Mouse (Mus musculus) brown adipose tissue, adult 24 weeks (tissue): ENCODE results near the gene Kidins220. TPM values are rescaled to one million over a fixed set of nuclear protein-coding genes. Genes with fewer than 3 reads are reported as not detected.
A peak's percentile ranks its signal among the peaks of the same experiment; 100 is the strongest.

ENCODE experiments used
- H3K27ac ChIP-seq: fragments of 200-500 bp; replicated peaks from 2 replicates; pipeline ENCODE4 v1.5.1; 2012; ENCODE audit warnings: low read depth, mild to moderate bottlenecking, low read length
- H3K4me1 ChIP-seq: fragments of 200-500 bp; 2 replicates; pipeline ENCODE4 v1.6.1; 2012; ENCODE audit warnings: low read length, mixed read lengths; ENCODE audit not compliant: control insufficient read depth, insufficient read depth, insufficient read length
- H3K4me3 ChIP-seq: fragments of 200-500 bp; 2 replicates; pipeline ENCODE4 v1.5.1; 2012; ENCODE audit warnings: low read depth, mild to moderate bottlenecking, low read length, moderate library complexity; ENCODE audit not compliant: insufficient read depth
- polyA plus RNA-seq: library from polyadenylated mRNA; stranded (reverse); fragments of >200 nt; gene quantifications from 2 replicates; pipeline ENCODE4 v1.2.4, GENCODE M21; 2012; ENCODE audit not compliant: missing spikeins, insufficient read depth, insufficient read length

The Kidins220 gene
- polyA plus RNA-seq, 1 experiment = 30.6 TPM

- H3K27ac ChIP-seq = no peak overlapping the region
- H3K4me1 ChIP-seq = no peaks in the 10 kb centered on the region
- no peak overlapping the region for H3K4me3 ChIP-seq
These were observed 108.8 kb downstream of the Kidins220 start for GRCm38 (mm10) chr12:25083260-25084178.

DNA sequence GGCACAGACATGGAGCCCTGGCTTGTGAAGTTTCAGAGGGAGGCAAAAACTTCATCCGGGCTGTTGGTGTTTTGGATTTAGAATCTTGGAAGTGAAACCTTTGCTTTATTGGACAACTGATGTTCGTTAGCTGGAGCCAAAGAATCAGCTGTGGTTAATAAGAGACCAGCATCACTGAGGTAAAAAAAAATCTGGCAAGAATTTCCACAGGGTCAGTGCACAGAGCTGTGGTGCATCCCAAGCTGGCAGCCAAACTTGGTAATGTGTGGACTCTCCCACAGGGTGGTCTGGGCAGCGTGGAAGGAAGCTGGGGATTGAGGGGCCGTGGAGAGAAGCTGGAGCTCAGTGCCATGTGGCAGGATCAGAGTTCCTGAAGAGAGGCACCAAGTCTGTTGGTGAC, 112.2 kb downstream of the Kidins220 start:
- Histone ChIP-seq H3K4me1 (no peaks in the 10 kb centered on the region), H3K4me3 (no peak overlapping the region)

GRCm38 (mm10) chr12:25089433-25089832, 114.7 kb downstream of the Kidins220 start:
- no peak overlapping the region for H3K27ac ChIP-seq
- H3K4me1 ChIP-seq = no peaks in the 10 kb centered on the region; the same call in 1 of the 2 replicates
- no peak overlapping the region for H3K4me3 ChIP-seq

More for the DNA sequence above, 112.2 kb downstream of the Kidins220 start:
- H3K27ac ChIP-seq = no peak overlapping the region

- H3K27ac ChIP-seq = no peak overlapping the region
- H3K4me1 ChIP-seq = peaks cover 1% of the 10 kb centered on the region
- peak overlapping the region; percentile 50 for H3K4me3 ChIP-seq
These were observed 117.4 kb downstream of the Kidins220 start for GRCm38 (mm10) chr12:25092027-25092704.

DNA sequence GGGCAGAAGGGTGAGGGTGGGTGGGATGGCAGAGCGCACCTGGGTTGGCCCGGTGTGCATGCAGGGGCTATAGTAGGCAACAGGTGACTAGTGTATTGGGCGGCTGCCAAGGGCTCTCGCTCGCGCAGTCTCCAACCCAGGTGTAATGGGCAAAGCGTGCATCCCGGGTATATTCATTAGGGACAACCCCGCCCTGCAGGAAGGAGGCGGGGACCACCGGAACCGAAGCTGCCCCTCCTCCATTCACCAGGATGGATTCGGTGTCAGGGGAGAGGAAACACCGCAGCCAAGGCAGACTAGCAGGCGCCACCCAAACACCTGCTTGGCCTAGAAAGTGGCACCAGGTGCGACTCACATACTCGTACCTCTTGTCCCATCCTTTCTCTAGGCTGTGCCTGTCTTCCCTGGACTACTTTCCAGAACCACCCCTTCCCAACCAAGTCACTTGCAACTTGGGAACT, 118.1 kb downstream of the Kidins220 start:
- Histone ChIP-seq H3K4me1 (peaks cover 5% of the 10 kb centered on the region), H3K4me3 (peak overlapping the region; percentile 50), H3K27ac (no peak overlapping the region)

DNA sequence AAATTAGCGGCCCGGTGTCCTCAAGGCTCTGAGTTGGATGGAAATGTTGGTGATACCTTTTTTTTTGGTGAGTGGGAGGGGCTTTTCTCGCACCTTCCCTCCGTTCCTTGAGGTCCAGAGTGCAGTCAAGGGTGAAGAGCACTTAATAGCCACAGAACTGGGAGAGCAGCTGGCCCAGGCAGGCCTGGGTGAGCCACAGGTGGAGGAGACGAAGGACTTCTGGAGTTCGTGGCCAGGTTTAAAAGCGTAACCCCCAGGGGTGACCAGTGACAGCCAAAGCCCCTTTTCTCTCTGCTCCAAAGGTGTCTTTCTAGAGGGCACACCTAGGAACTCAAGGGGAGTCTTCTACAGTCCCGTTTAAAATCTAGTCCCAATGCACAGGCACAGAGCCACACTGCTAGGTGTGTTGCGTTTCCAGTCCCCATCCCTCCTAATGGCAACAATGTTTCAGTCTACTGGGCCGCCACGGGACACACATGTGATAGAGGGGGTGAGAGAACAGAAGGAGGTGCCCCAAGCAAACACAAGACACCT, 118.6 kb downstream of the Kidins220 start:
- H3K27ac ChIP-seq = no peak overlapping the region
- peaks cover 11% of the 10 kb centered on the region for H3K4me1 ChIP-seq
- H3K4me3 ChIP-seq = peak overlapping the region; percentile 50; the same call in 1 of the 2 replicates

GRCm38 (mm10) chr12:25094621-25095521, 120.1 kb downstream of the Kidins220 start:
- H3K27ac ChIP-seq = peak overlapping the region; percentile 60
- H3K4me3 ChIP-seq = peak overlapping the region; percentile 92
- peaks cover 11% of the 10 kb centered on the region for H3K4me1 ChIP-seq

GRCm38 (mm10) chr12:25095538-25095937, 120.8 kb downstream of the Kidins220 start:
- Histone ChIP-seq H3K4me3 (peak overlapping the region; percentile 92), H3K27ac (peak overlapping the region; percentile 60), H3K4me1 (peaks cover 11% of the 10 kb centered on the region)

GRCm38 (mm10) chr12:25095974-25096639, 121.4 kb downstream of the Kidins220 start:
- H3K27ac ChIP-seq = peak overlapping the region; percentile 60
- peak overlapping the region; percentile 92 for H3K4me3 ChIP-seq
- H3K4me1 ChIP-seq = peaks cover 11% of the 10 kb centered on the region

GRCm38 (mm10) chr12:25096640-25097051, 121.9 kb downstream of the Kidins220 start:
- H3K4me3 ChIP-seq = peak overlapping the region; percentile 78
- peaks cover 14% of the 10 kb centered on the region for H3K4me1 ChIP-seq
- H3K27ac ChIP-seq = peak overlapping the region; percentile 56

DNA sequence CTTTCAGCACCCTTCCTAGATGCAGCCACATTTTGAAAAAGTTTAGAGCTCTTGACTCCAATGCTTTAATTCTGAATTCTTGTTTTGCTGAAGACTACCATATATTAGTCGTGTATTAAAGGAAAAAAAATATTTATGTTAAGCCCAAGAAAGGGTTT, 122.2 kb downstream of the Kidins220 start, which contains the start of gene Id2:
Gene Id2, minus strand, starts transcription at position 89 of the 158 bp plus-strand sequence.
- H3K4me3 ChIP-seq = peak within 1 kb of the TSS; percentile 78
- peak within 1 kb of the TSS; percentile 95 for H3K27ac ChIP-seq
- H3K4me1 ChIP-seq = peaks cover 14% of the 10 kb centered on the region

- peak overlapping the region; percentile 75; the same call in 1 of the 2 replicates for H3K4me3 ChIP-seq
- peak overlapping the region; percentile 95; the same call in 1 of the 2 replicates for H3K27ac ChIP-seq
- peaks cover 14% of the 10 kb centered on the region for H3K4me1 ChIP-seq
These were observed 122.8 kb downstream of the Kidins220 start for GRCm38 (mm10) chr12:25097210-25098160.

- peak overlapping the region; percentile 95 for H3K27ac ChIP-seq
- H3K4me3 ChIP-seq = peak overlapping the region; percentile 75
- peaks cover 14% of the 10 kb centered on the region for H3K4me1 ChIP-seq
These were observed 123.4 kb downstream of the Kidins220 start for GRCm38 (mm10) chr12:25098161-25098550.
